ENCODE assay signal across 8 mouse cellular contexts in genomic region chr3:94582456-94582891, GRCm38 (mm10). TPM values are rescaled to one million over a fixed set of nuclear protein-coding genes. Genes with fewer than 3 reads are reported as not detected.
A peak's percentile ranks its signal among the peaks of the same experiment; 100 is the strongest.
DNase-seq lines count a peak whose midpoint lies in the region; ATAC-seq lines count a peak whose summit lies in the region.

Gene Snx27, minus strand, starts transcription at chr3:94582716.

- H3K27me3 ChIP-seq in hindbrain, embryonic 14.5 days (ENCODE audit: control insufficient read depth, insufficient read depth, low read length): no peaks in the 10 kb centered on the region

- peak within 1 kb of the TSS; percentile 83 for H3K4me2 ChIP-seq in hindbrain, embryonic 14.5 days (replicated peaks)

- peak within 1 kb of the TSS; percentile 85 for H3K9ac ChIP-seq in hindbrain, embryonic 14.5 days

- H3K4me1 ChIP-seq in hindbrain, embryonic 14.5 days (replicated peaks; ENCODE audit: control insufficient read depth, insufficient read depth, low read length): peaks cover 22% of the 10 kb centered on the region

- under 1% methylated on average over 32 of the region's 42 CpGs for WGBS in hindbrain, embryonic 14.5 days

- peak within 1 kb of the TSS; percentile 92 for H3K4me3 ChIP-seq in hindbrain, embryonic 14.5 days (replicated peaks; ENCODE audit: low read length)

- peak; percentile 97 for DNase-seq in NIH3T3 (ENCODE audit: low read depth)
- peak; percentile 94 to 98 for DNase-seq in cerebellum, postnatal 10 days
- peak; percentile 88 to 89 for DNase-seq in frontal cortex, postnatal 14 days (ENCODE audit: low spot score in 2 of 2)
- DNase-seq in hindbrain, embryonic 14.5 days (ENCODE audit: low spot score): peak; percentile 96
- peak; percentile 93 for DNase-seq in layer of hippocampus, postnatal 36 days
- DNase-seq in lung, postnatal 36 days: peak; percentile 94
- DNase-seq in retina, postnatal 1 day: peak; percentile 97
- DNase-seq in urinary bladder, adult 18-20 months (ENCODE audit: low spot score in 2 of 2): peak; percentile 80 to 90

- H3K9me3 ChIP-seq in hindbrain, embryonic 14.5 days (ENCODE audit: control insufficient read depth, low read length): no peaks in the 10 kb centered on the region

- H3K27ac ChIP-seq in hindbrain, embryonic 14.5 days: peak within 1 kb of the TSS; percentile 94

- ATAC-seq in hindbrain, embryonic 14.5 days (ENCODE audit: low FRiP score): peak; percentile 98

- H3K36me3 ChIP-seq in hindbrain, embryonic 14.5 days (replicated peaks; ENCODE audit: control insufficient read depth, insufficient read depth): no peaks in the 10 kb centered on the region

RNA-seq across cellular contexts. Expression of gene Snx27, which starts in this region (rescaled TPM):
- 68.0 and 75.0 TPM in 2 replicates for polyA plus RNA-seq in hindbrain, embryonic 14.5 days (2014; fragmentation: Nextera tagmentation; extraction: Ambion mirVana)
- 100 to 1,000 TPM; 113 to 119 TPM for total RNA-seq in layer of hippocampus, postnatal 36 days (2021)

Comparison
In these comparisons a context has a peak if more than half of its experiments do, and no peak if none do; other contexts are left out.
1. Peak in every context shown above with its lines: DNase-seq, ATAC-seq, H3K4me3 ChIP-seq and H3K27ac ChIP-seq.